Mouse (Mus musculus): Measurements from ENCODE around the gene S1pr1. TPM values are rescaled to one million over a fixed set of nuclear protein-coding genes. Genes with fewer than 3 reads are reported as not detected.

The S1pr1 gene
- total and polyA plus RNA-seq, 3 experiments: 0.08 to 0.13 TPM; not detected in 1

DNA sequence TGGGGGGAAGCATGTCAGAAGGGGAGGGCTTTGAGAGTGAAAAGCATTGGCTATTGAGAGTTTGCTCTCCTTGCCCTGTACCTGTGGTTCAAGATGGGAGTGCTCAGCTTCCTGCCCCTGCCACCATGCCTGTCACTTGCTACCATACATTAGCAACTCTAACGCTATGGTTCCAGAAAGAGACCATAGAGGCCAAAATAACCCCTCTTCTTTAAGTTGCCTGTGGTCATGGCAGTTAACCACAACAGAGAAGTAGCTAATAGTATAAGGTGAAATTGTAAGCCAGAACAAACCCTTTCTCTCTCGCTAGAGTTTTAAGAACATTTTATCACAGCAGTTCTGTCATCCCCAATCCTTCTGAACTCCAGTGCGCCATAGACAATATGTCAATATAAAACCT, 35.5 kb upstream of the S1pr1 start:
- TF ChIP-seq MAZ (IDR thresholded peaks at IDR 0.05; ENCODE audit: low read depth, low read length) (no peak), SIN3A (IDR thresholded peaks at IDR 0.05; ENCODE audit: low read length) (no peak), UBTF (IDR thresholded peaks at IDR 0.05; ENCODE audit: borderline replicate concordance, insufficient read depth, low read depth, low read length) (no peak), NELFE (IDR thresholded peaks at IDR 0.05; ENCODE audit: low read depth, low read length) (no peak), KAT2A (conservative IDR thresholded peaks at IDR 0.05; ENCODE audit: low read depth, low read length) (no peak), CHD2 (IDR thresholded peaks at IDR 0.05; ENCODE audit: low read length) (no peak), MEF2A (IDR thresholded peaks at IDR 0.05; ENCODE audit: extremely low read depth, insufficient replicate concordance, low read depth, low read length, poor library complexity, severe bottlenecking) (no peak), GATA1 (IDR thresholded peaks at IDR 0.05; ENCODE audit: low read depth, low read length) (no peak), POLR2AphosphoS2 (IDR thresholded peaks at IDR 0.05; ENCODE audit: low read length) (no peak), TAL1 (IDR thresholded peaks at IDR 0.05; ENCODE audit: low read length) (no peak), POLR2A (IDR thresholded peaks at IDR 0.05; ENCODE audit: control insufficient read depth in 1 of 2, insufficient read depth in 1 of 2, low read depth in 1 of 2, low read length in 2 of 2, poor library complexity in 1 of 2) (no peak), ZC3H11A (IDR thresholded peaks at IDR 0.05; ENCODE audit: low read depth, low read length) (no peak)
- DNase-seq (ENCODE audit: low read depth, low spot score): no peak
- Histone ChIP-seq H3K9me3 (replicated peaks; ENCODE audit: insufficient read depth, low read length) (no peaks in the 10 kb centered on the region), H3K36me3 (ENCODE audit: control insufficient read depth in 1 of 2, insufficient read depth in 2 of 2, low read length in 2 of 2) (no peaks in the 10 kb centered on the region), H3K27ac (ENCODE audit: control insufficient read depth, low read depth, low read length) (no peak overlapping the region), H3K79me2 (ENCODE audit: control insufficient read depth, insufficient read depth, low read length, poor library complexity) (no peaks in the 10 kb centered on the region), H3K4me1 (ENCODE audit: control insufficient read depth in 1 of 2, insufficient read depth in 2 of 2, low read length in 2 of 2) (no peaks in the 10 kb centered on the region), H3K27me3 (ENCODE audit: control insufficient read depth in 1 of 2, insufficient read depth in 2 of 2, low read length in 2 of 2) (peaks cover 0 to 4% of the 10 kb centered on the region in 2 experiments), H3K4me3 (ENCODE audit: control insufficient read depth in 1 of 2, insufficient read depth in 1 of 2, low read depth in 2 of 2, low read length in 2 of 2) (no peak overlapping the region), H3K9ac (ENCODE audit: control insufficient read depth, low read depth, low read length, poor library complexity, severe bottlenecking) (no peak overlapping the region)

DNA sequence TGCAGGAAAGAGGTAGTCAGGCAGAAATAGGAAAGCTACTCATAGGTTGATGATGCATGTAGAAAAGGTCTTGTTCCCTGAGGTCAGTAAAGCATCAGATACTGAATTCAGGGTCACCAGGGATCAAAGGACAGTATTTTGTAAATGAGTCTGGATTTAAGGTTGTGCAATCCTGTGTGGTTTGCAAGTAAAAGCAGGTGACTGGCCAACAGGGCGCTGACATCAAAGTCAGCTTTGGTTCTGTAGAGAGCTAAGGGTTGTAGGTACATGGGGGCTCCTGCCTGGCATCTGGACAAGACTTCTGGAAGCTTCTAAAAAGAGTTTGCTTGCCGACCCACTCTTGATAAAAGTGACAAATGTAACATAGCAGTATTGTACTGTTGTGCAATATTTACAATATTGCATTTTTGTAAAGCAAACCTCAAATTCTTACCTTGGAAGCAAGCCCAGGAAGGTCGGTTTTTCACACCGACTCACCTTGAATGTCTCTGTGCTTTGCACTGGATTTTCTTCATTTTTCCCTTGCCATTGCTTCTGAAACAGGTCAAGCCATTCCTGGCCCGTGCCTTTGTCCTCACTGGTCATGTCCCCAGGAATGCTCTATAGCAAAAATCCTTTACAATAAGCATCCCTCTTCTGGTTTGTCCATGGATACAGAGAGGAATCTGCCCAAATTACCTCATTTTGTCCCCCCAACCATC, 33.6 kb upstream of the S1pr1 start:
- H3K4me3 ChIP-seq (ENCODE audit: control insufficient read depth in 1 of 2, insufficient read depth in 1 of 2, low read depth in 2 of 2, low read length in 2 of 2): no peak overlapping the region
- peaks cover 1 to 4% of the 10 kb centered on the region in 2 experiments for H3K27me3 ChIP-seq (ENCODE audit: control insufficient read depth in 1 of 2, insufficient read depth in 2 of 2, low read length in 2 of 2)
- H3K4me1 ChIP-seq (ENCODE audit: control insufficient read depth in 1 of 2, insufficient read depth in 2 of 2, low read length in 2 of 2): no peaks in the 10 kb centered on the region
- H3K27ac ChIP-seq (ENCODE audit: control insufficient read depth, low read depth, low read length): no peak overlapping the region
- no peak for TF ChIP-seq POLR2AphosphoS5 (IDR thresholded peaks at IDR 0.05; ENCODE audit: borderline replicate concordance, low read depth, low read length)
- TF ChIP-seq GABPA (IDR thresholded peaks at IDR 0.05; ENCODE audit: low read depth, low read length): no peak
- TF ChIP-seq POLR2AphosphoS2 (IDR thresholded peaks at IDR 0.05; ENCODE audit: low read length): no peak
- no peak for TF ChIP-seq KAT2A (conservative IDR thresholded peaks at IDR 0.05; ENCODE audit: low read depth, low read length)
- TF ChIP-seq EP300 (IDR thresholded peaks at IDR 0.05; ENCODE audit: low read depth in 1 of 2, low read length in 2 of 2): no peak
- TF ChIP-seq ZC3H11A (IDR thresholded peaks at IDR 0.05; ENCODE audit: low read depth, low read length): no peak
- TF ChIP-seq ZNF384 (IDR thresholded peaks at IDR 0.05; ENCODE audit: low read depth, low read length): no peak
- H3K9ac ChIP-seq (ENCODE audit: control insufficient read depth, low read depth, low read length, poor library complexity, severe bottlenecking): no peak overlapping the region
- H3K9me3 ChIP-seq (replicated peaks; ENCODE audit: insufficient read depth, low read length): no peaks in the 10 kb centered on the region
- H3K79me2 ChIP-seq (ENCODE audit: control insufficient read depth, insufficient read depth, low read length, poor library complexity): no peaks in the 10 kb centered on the region
- H3K36me3 ChIP-seq (ENCODE audit: control insufficient read depth in 1 of 2, insufficient read depth in 2 of 2, low read length in 2 of 2): no peaks in the 10 kb centered on the region
- no peak for DNase-seq (ENCODE audit: low read depth, low spot score)

Data from MEL (cell line).